Mouse (Mus musculus) bone marrow macrophage, adult 2 months (primary cell): ENCODE results near the gene Sec23ip.

Experiments used
- CTCF ChIP-seq: IDR thresholded peaks from 2 replicates; pipeline ENCODE4 v1.5.1; 2012; ENCODE audit warnings: low read depth, mild to moderate bottlenecking, low read length, moderate library complexity
- POLR2A ChIP-seq: IDR thresholded peaks from 2 replicates; pipeline ENCODE4 v1.6.1; 2012; ENCODE audit warnings: mild to moderate bottlenecking, low read depth, low read length, borderline replicate concordance

GRCm38 (mm10) chr7:128717991-128718390 is 26.8 kb upstream of the Sec23ip start:
- TF ChIP-seq POLR2A (no peak), CTCF (no peak)
